Mouse (Mus musculus) megakaryocyte, embryonic 14.5 days (primary cell): ENCODE measurements around the gene Iqck. TPM values are rescaled to one million over a fixed set of nuclear protein-coding genes. Genes with fewer than 3 reads are reported as not detected.

ENCODE experiments used
- H3K27me3 ChIP-seq: replicated peaks from 2 replicates; pipeline ENCODE3; 2012; ENCODE audit warnings: inconsistent platforms
- H3K36me3 ChIP-seq: replicated peaks from 2 replicates; pipeline ENCODE3; 2012; ENCODE audit warnings: low read length, inconsistent platforms, mixed read lengths
- H3K4me1 ChIP-seq: 2 replicates; pipeline ENCODE4 v1.6.1; 2012; ENCODE audit warnings: inconsistent platforms
- H3K4me3 ChIP-seq: replicated peaks from 2 replicates; pipeline ENCODE3; 2012; ENCODE audit warnings: moderate library complexity, mild to moderate bottlenecking, inconsistent platforms
- H3K9me3 ChIP-seq: 2 replicates; pipeline ENCODE4 v1.6.1; 2012; ENCODE audit warnings: inconsistent platforms
- FLI1 ChIP-seq: IDR thresholded peaks from 2 replicates; pipeline ENCODE4 v1.6.1; 2012; ENCODE audit warnings: low read length, inconsistent platforms, mixed read lengths
- GATA1 ChIP-seq: IDR thresholded peaks from 3 replicates; pipeline ENCODE4 v1.6.1; 2012; ENCODE audit warnings: mixed read lengths, low read length, inconsistent platforms, borderline replicate concordance
- polyA plus RNA-seq: library from polyadenylated mRNA; stranded (reverse); fragments of >175 nt; gene quantifications from 2 replicates; pipeline ENCODE4 v1.2.3, GENCODE M21; 2012; ENCODE audit warnings: low replicate concordance; ENCODE audit not compliant: insufficient read depth

The Iqck gene
- polyA plus RNA-seq, 1 experiment: 0.08 TPM

- H3K4me1 ChIP-seq: no peaks in the 10 kb centered on the region
- no peaks in the 10 kb centered on the region for H3K9me3 ChIP-seq
- H3K27me3 ChIP-seq: peaks cover 11% of the 10 kb centered on the region
- TF ChIP-seq FLI1 (no peak), GATA1 (no peak)
- no peaks in the 10 kb centered on the region for H3K36me3 ChIP-seq
- no peak overlapping the region for H3K4me3 ChIP-seq
Observed at GRCm38 (mm10) chr7:118959209-118959608, 103.7 kb downstream of the Iqck start.

- Histone ChIP-seq H3K36me3 (no peaks in the 10 kb centered on the region), H3K9me3 (no peaks in the 10 kb centered on the region), H3K4me3 (no peak overlapping the region), H3K27me3 (peaks cover 15% of the 10 kb centered on the region), H3K4me1 (no peaks in the 10 kb centered on the region)
- TF ChIP-seq GATA1: no peak
- TF ChIP-seq FLI1: no peak
Observed at GRCm38 (mm10) chr7:118964777-118965176, 109.2 kb downstream of the Iqck start.

- peaks cover 16% of the 10 kb centered on the region for H3K27me3 ChIP-seq
- TF ChIP-seq FLI1 (no peak), GATA1 (no peak)
- H3K4me3 ChIP-seq: no peak overlapping the region
- H3K36me3 ChIP-seq: no peaks in the 10 kb centered on the region
- no peaks in the 10 kb centered on the region for H3K9me3 ChIP-seq
- H3K4me1 ChIP-seq: no peaks in the 10 kb centered on the region
Observed at GRCm38 (mm10) chr7:118965198-118965597, 109.6 kb downstream of the Iqck start.

- no peak overlapping the region for H3K4me3 ChIP-seq
- H3K4me1 ChIP-seq: no peaks in the 10 kb centered on the region
- H3K27me3 ChIP-seq: peaks cover 10% of the 10 kb centered on the region
- no peaks in the 10 kb centered on the region for H3K9me3 ChIP-seq
- no peaks in the 10 kb centered on the region for H3K36me3 ChIP-seq
- TF ChIP-seq GATA1 (no peak), FLI1 (no peak)
Observed at GRCm38 (mm10) chr7:118968870-118969269, 113.3 kb downstream of the Iqck start.

GRCm38 (mm10) chr7:118971499-118971898 lies 115.9 kb downstream of the Iqck start:
- TF ChIP-seq FLI1: no peak
- no peak for TF ChIP-seq GATA1
- Histone ChIP-seq H3K27me3 (peaks cover 18% of the 10 kb centered on the region), H3K9me3 (no peaks in the 10 kb centered on the region), H3K36me3 (no peaks in the 10 kb centered on the region), H3K4me3 (no peak overlapping the region), H3K4me1 (no peaks in the 10 kb centered on the region; the same call in 1 of the 2 replicates)

- Histone ChIP-seq H3K4me1 (no peaks in the 10 kb centered on the region; the same call in 1 of the 2 replicates), H3K9me3 (no peaks in the 10 kb centered on the region), H3K27me3 (peaks cover 20% of the 10 kb centered on the region), H3K4me3 (no peak overlapping the region), H3K36me3 (no peaks in the 10 kb centered on the region)
- no peak for TF ChIP-seq GATA1
- TF ChIP-seq FLI1: no peak
Observed at GRCm38 (mm10) chr7:118972306-118972705, 116.8 kb downstream of the Iqck start.

GRCm38 (mm10) chr7:118973377-118973776 lies 117.8 kb downstream of the Iqck start:
- H3K27me3 ChIP-seq: peaks cover 23% of the 10 kb centered on the region
- H3K4me1 ChIP-seq: no peaks in the 10 kb centered on the region; the same call in 1 of the 2 replicates
- H3K36me3 ChIP-seq: no peaks in the 10 kb centered on the region
- TF ChIP-seq FLI1: no peak
- no peak for TF ChIP-seq GATA1
- H3K4me3 ChIP-seq: no peak overlapping the region
- H3K9me3 ChIP-seq: no peaks in the 10 kb centered on the region

GRCm38 (mm10) chr7:118975837-118976236 lies 120.3 kb downstream of the Iqck start:
- H3K27me3 ChIP-seq: peaks cover 26% of the 10 kb centered on the region

GRCm38 (mm10) chr7:118976414-118977166 lies 121.0 kb downstream of the Iqck start:
- Histone ChIP-seq H3K4me3 (no peak overlapping the region), H3K9me3 (no peaks in the 10 kb centered on the region), H3K36me3 (no peaks in the 10 kb centered on the region), H3K4me1 (peaks cover 3% of the 10 kb centered on the region; the same call in 1 of the 2 replicates), H3K27me3 (peaks cover 27% of the 10 kb centered on the region)
- TF ChIP-seq FLI1 (no peak), GATA1 (no peak)

More at GRCm38 (mm10) chr7:118975837-118976236, 120.3 kb downstream of the Iqck start:
- Histone ChIP-seq H3K4me3 (no peak overlapping the region), H3K9me3 (no peaks in the 10 kb centered on the region), H3K4me1 (peaks cover 3% of the 10 kb centered on the region; the same call in 1 of the 2 replicates), H3K36me3 (no peaks in the 10 kb centered on the region)
- TF ChIP-seq GATA1: no peak
- TF ChIP-seq FLI1: no peak

- TF ChIP-seq GATA1 (no peak), FLI1 (no peak)
- H3K4me3 ChIP-seq: no peak overlapping the region
- H3K4me1 ChIP-seq: peaks cover 3% of the 10 kb centered on the region; the same call in 1 of the 2 replicates
- H3K9me3 ChIP-seq: no peaks in the 10 kb centered on the region
- H3K27me3 ChIP-seq: peaks cover 31% of the 10 kb centered on the region
- H3K36me3 ChIP-seq: no peaks in the 10 kb centered on the region
Observed at GRCm38 (mm10) chr7:118977167-118977543, 121.6 kb downstream of the Iqck start.
